Mouse (Mus musculus) megakaryocyte progenitor cell, adult 5-6 weeks (primary cell): ENCODE results near the gene Gm7361. TPM values are rescaled to one million over a fixed set of nuclear protein-coding genes. Genes with fewer than 3 reads are reported as not detected.
"Not testable (repeated sequence)": the region's sequence is repeated elsewhere in the genome, so short reads cannot be mapped to it uniquely, and the experiment has no call there.

Experiments
- ATAC-seq: replicated peaks from 2 replicates; pipeline ENCODE4 v1.8.0; 2016; ENCODE audit warnings: mild to moderate bottlenecking, moderate TSS enrichment, inconsistent platforms; ENCODE audit not compliant: poor library complexity
- total RNA-seq, 2 experiments: library from RNA; stranded (forward) in 1 of 2; stranded (reverse) in 1 of 2; fragments of 157-497, 149-512 nt in 1 of 2; fragments of 200-1000 nt in 1 of 2; gene quantifications; 2 replicates each; pipeline versions ENCODE4 v1.2.3 to v1.2.4; 2015 to 2017

Gene Gm7361
- total RNA-seq (2015) (not detected in 2 replicates), total RNA-seq (2017) (not detected in 2 replicates)

GRCm38 (mm10) chr5:26257391-26257790 is at the start of gene Gm7361:
Gm7361 (plus strand) TSS chr5:26257691.
- not testable (repeated sequence) for ATAC-seq

- ATAC-seq: no peak
Observed at GRCm38 (mm10) chr5:26211030-26211429, 46.5 kb upstream of the Gm7361 start.

GRCm38 (mm10) chr5:26222076-26222475 is 35.4 kb upstream of the Gm7361 start:
- no peak for ATAC-seq

GRCm38 (mm10) chr5:26266656-26267055 is 9.2 kb downstream of the Gm7361 start:
- not testable (repeated sequence) for ATAC-seq

- no peak for ATAC-seq
Observed at GRCm38 (mm10) chr5:26280361-26280760, 22.9 kb downstream of the Gm7361 start.

- no peak for ATAC-seq
Observed at GRCm38 (mm10) chr5:26281717-26282116, 24.2 kb downstream of the Gm7361 start.

- ATAC-seq: peak; percentile 50; the same call in 1 of the 2 replicates
Observed at GRCm38 (mm10) chr5:26282282-26282681, 24.8 kb downstream of the Gm7361 start.

- ATAC-seq: no peak
Observed at GRCm38 (mm10) chr5:26283399-26283798, 25.9 kb downstream of the Gm7361 start.

GRCm38 (mm10) chr5:26291621-26292020 is 34.1 kb downstream of the Gm7361 start:
- no peak for ATAC-seq

GRCm38 (mm10) chr5:26293258-26293657 is 35.8 kb downstream of the Gm7361 start:
- ATAC-seq: no peak

Other genes with a start within 250 kb of the Gm7361 start
- gene Gm5862, start 234.8 kb upstream of the Gm7361 start, total RNA-seq (2015): not detected in 2 replicates
- gene Gm5862, start 234.8 kb upstream of the Gm7361 start, total RNA-seq (2017): not detected in 2 replicates
- gene Speer4a, start 218.1 kb upstream of the Gm7361 start, total RNA-seq (2015): not detected in 2 replicates
- gene Speer4a, start 218.1 kb upstream of the Gm7361 start, total RNA-seq (2017): not detected in 2 replicates
- not detected in 2 replicates for gene Gm7347, start 199.1 kb upstream of the Gm7361 start, total RNA-seq (2015)
- gene Gm7347, start 199.1 kb upstream of the Gm7361 start, total RNA-seq (2017): not detected in 2 replicates
- not detected in 2 replicates for gene Gm10471, start 168.4 kb upstream of the Gm7361 start, total RNA-seq (2015)
- not detected in 2 replicates for gene Gm10471, start 168.4 kb upstream of the Gm7361 start, total RNA-seq (2017)
- gene 5031410I06Rik, start 152.3 kb upstream of the Gm7361 start, total RNA-seq (2015): not detected in 2 replicates
- gene 5031410I06Rik, start 152.3 kb upstream of the Gm7361 start, total RNA-seq (2017): not detected in 2 replicates
- gene Gm10220, start 136.3 kb upstream of the Gm7361 start, total RNA-seq (2015): not detected in 2 replicates
- gene Gm10220, start 136.3 kb upstream of the Gm7361 start, total RNA-seq (2017): not detected in 2 replicates